Mouse (Mus musculus): Measurements from ENCODE around the gene Cacna1f.

GRCm38 (mm10) chrX:7604879-7605574 is 1.9 kb upstream of the Cacna1f start, which contains the start of gene Ccdc22:
- no peak for TF ChIP-seq CTCF (IDR thresholded peaks at IDR 0.05; ENCODE audit: borderline replicate concordance, control insufficient read depth, extremely low read depth, insufficient read depth, low read length, poor library complexity)
- TF ChIP-seq POLR2A (IDR thresholded peaks at IDR 0.05; ENCODE audit: control insufficient read depth, extremely low read depth, insufficient read depth, low read length, poor library complexity): no peak

Data from thymus, adult 2 months (tissue).